Mouse (Mus musculus) 416B (cell line): Measurements from ENCODE around the gene Nr2f1.

Source experiments
- DNase-seq: peaks from one replicate; pipeline ENCODE4 v3.0.0; 2011; ENCODE audit warnings: low read depth

The Nr2f1 gene

GRCm38 (mm10) chr13:78198871-78199641, 501 bp downstream of the Nr2f1 start:
- peak; percentile 57 for DNase-seq

GRCm38 (mm10) chr13:78198391-78198870, 1.1 kb downstream of the Nr2f1 start:
- peak; percentile 13 for DNase-seq

DNA sequence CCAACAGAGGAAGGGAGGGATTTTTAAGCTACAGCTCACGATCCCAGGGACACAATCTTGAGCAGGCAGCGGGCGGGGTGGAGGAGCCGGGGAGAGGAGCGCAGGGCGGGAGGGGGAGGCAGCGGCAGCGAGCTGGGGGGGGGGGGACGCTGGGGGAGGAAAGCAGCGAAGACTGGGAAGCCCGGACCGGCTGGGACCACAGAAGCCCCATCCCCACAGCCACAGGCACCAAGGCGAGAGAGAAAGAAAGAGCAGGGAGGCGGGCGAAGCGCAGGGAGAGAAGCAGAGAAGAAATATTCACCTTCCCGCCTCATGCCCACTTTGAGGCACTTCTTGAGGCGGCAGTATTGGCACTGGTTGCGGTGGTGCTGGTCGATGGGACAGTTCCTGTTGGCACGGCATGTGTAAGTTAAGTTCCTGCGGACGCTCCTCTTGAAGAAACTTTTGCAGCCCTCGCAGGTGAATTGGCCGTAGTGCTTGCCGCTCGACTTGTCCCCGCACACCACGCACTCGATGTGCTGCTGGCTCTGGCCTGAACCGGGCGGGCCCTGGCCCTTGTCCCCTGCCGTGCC, 1.7 kb downstream of the Nr2f1 start:
- DNase-seq: peak; percentile 64

DNA sequence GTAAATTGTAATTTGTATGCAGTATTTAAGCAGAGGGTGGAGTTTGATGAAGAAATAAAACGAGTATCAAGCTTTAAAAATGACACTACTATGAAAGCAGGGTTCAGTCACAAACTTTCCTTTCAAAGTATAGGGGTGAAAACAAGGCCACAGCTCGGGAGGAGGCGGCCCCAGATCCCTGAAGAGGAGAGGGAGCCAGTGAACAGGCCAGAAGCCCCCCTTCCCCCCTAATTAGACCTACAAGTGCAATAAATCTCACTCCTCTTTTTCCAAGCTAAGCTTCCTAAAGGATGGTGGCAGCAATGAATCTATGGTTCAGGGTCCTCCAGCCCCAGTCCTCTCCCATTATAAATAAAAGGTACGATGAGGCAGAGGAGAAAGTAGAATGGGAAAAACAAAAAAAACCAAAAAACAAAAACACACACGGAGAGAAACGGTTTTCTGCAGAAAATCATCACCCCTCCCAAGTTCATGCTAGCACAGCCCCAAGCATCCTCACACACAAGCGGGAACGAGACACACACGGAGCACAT, 2.2 kb downstream of the Nr2f1 start:
- peak; percentile 8 for DNase-seq

DNA sequence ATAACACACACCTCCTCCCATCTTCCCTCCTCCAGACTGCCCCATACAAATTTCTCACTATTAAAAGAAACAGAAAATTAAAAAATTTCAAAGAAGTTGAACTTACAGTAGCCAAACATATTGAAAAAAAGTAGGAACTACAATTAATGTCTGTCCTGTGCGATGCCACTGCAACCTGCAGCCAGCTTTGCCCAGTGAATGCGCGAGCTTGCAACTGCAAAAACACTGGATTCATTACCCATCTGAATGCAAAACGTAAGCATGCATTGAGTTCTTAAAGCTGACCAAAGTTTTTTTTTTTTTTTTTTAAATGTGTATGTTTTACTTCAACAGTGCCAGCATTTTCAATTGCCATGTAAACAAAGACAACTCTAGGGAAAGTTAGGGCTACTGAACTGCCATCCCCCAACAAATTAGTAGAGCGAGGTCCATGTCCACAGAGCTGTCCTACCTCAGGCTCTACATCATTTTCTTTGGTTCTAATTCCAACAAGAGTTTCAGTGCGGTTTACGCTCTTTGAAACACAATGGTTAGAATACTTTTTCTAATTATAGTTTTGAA, 3.2 kb downstream of the Nr2f1 start:
- DNase-seq: no peak

DNA sequence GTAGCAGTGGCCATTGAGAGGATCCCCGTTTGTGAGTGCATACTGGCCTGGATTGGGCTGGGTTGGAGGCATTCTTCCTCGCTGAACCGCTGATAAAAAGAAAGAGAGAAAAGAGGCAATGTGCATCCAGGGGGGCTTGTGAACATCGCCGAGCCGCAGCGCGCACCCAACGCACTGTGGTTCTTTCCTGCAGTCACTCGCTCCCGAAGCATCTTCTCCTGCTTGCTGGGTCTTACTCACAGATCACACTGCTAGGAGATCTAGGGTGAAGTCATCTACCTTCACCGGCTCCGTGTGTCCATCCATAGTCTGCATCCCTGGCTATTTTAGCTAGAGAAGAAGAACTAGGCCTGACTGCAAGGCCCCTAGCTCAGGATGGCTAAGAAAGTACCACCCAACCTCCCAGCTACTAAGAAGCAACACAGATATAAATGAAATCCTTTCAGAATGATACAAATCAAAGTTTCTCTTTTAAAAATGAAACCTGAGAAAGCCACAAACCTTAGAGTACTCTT, 3.9 kb downstream of the Nr2f1 start:
- DNase-seq: no peak

GRCm38 (mm10) chr13:78194850-78195600, 4.5 kb downstream of the Nr2f1 start:
- no peak for DNase-seq

DNA sequence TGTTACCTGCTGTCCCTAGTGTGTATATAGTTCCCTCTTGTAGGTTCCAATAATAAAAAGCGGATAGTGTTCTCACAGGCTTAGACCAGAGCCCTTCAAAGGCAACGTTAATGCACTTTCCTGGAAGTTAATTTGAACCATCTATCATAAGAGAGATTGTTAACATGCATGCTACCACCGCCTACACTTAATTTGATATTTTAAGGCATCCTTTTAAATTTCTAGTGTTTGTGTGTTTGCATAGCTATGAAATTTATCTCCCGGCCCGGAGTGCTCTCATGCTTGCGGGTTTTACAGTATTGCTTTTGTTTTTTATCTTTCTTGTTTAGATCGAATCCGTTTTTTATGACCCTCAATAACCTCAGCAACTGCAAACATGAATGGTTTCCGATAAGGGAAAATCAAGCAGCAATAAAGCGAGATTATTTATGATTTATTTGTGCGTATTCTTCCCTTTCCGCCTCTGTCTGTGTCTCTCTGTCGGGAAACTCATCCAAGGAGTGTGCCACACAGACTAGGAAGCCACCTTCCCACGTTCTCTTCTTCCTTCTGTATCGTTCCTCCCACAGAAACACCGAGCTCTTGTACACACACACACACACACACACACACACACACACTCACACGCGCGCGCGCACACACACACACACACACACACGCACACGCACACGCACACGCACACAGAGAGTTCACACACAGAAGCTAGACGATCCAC, 5.3 kb downstream of the Nr2f1 start:
- DNase-seq: no peak

GRCm38 (mm10) chr13:78193211-78193610, 6.3 kb downstream of the Nr2f1 start:
- DNase-seq: no peak

DNA sequence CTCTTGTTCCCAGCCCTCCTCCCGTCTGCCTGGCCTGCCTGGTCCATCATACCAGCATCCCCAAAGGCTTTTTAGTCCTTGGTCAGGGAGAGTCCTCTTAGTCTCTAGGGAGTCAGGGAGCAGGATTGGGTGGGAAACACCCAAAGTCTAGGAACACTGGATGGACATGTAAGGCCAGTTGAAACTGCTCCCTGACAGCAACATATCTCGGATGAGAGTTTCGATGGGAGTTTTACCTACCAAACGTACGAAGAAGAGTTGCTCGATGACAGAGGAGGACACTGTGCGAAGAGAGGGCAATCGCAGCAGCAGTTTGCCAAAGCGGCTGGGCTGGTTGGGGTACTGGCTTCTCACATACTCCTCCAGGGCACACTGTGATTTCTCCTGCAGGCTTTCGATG, 10.0 kb downstream of the Nr2f1 start:
- no peak for DNase-seq

DNA sequence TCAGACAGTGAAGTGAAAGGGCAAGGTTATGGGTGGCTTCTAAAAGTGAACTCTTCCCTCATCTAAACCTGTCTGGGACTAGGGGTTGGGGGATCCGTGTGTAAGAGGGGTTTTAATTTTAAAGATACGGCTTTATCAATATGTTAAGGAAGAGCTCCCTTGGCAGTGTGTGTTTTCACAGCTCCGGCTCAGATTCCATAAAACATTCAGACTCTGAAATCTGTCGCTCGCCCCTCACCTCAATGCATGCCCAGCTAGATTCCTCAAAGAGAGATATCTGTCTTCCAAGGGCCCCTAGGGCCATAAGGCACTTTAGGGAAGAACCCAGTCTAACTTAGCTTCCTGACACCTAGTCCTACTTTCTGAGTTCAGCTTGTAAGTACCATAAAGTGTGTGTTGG, 11.7 kb downstream of the Nr2f1 start:
- no peak for DNase-seq

GRCm38 (mm10) chr13:78186340-78186946, 13.1 kb downstream of the Nr2f1 start:
- no peak for DNase-seq

- no peak for DNase-seq
Observed at GRCm38 (mm10) chr13:78184786-78185466, 14.6 kb downstream of the Nr2f1 start.

GRCm38 (mm10) chr13:78183986-78184385, 15.6 kb downstream of the Nr2f1 start:
- no peak for DNase-seq

GRCm38 (mm10) chr13:78183004-78183403, 16.6 kb downstream of the Nr2f1 start:
- no peak for DNase-seq

- DNase-seq: no peak
Observed at GRCm38 (mm10) chr13:78181930-78182558, 17.5 kb downstream of the Nr2f1 start.

- DNase-seq: no peak
Observed at GRCm38 (mm10) chr13:78181071-78181929, 18.3 kb downstream of the Nr2f1 start.

- DNase-seq: no peak
Observed at GRCm38 (mm10) chr13:78180261-78180660, 19.3 kb downstream of the Nr2f1 start.
